Mouse (Mus musculus) testis, adult 2 months (tissue): ENCODE results near the gene Eif2ak3.

Source experiments
- CTCF ChIP-seq: fragments of 200-500 bp; IDR thresholded peaks from 2 replicates; pipeline ENCODE4 v1.5.1; 2012; ENCODE audit warnings: low read depth, mild to moderate bottlenecking, inconsistent platforms, low read length, moderate library complexity; ENCODE audit not compliant: control insufficient read depth, insufficient read depth, insufficient replicate concordance
- POLR2A ChIP-seq: fragments of 200-500 bp; IDR thresholded peaks from 2 replicates; pipeline ENCODE4 v1.6.1; 2012; ENCODE audit warnings: low read depth, mild to moderate bottlenecking, inconsistent platforms, low read length, moderate library complexity; ENCODE audit not compliant: control insufficient read depth

GRCm38 (mm10) chr6:70837297-70837696 is 7.0 kb upstream of the Eif2ak3 start:
- TF ChIP-seq POLR2A (no peak), CTCF (no peak)
